Mouse (Mus musculus) lung, embryonic 16.5 days (tissue): ENCODE measurements around the gene Capn12. TPM values are rescaled to one million over a fixed set of nuclear protein-coding genes. Genes with fewer than 3 reads are reported as not detected.
A peak's percentile ranks its signal among the peaks of the same experiment; 100 is the strongest.

Experiments used
- ATAC-seq: fragments of 200-750 bp; cut with Nextera tagmentation; 2 replicates; pipeline ENCODE4 v1.8.0; 2017; ENCODE audit warnings: low read depth, mild to moderate bottlenecking, moderate library complexity
- H3K27ac ChIP-seq: fragments of 300-500 bp; sonication (generic); 2 replicates; pipeline ENCODE4 v1.5.1; 2014; ENCODE audit warnings: mild to moderate bottlenecking, control low read depth, low read length
- H3K27me3 ChIP-seq: fragments of 300-500 bp; sonication (generic); 2 replicates; pipeline ENCODE4 v1.6.1; 2014; ENCODE audit warnings: low read depth, low read length, mixed read lengths; ENCODE audit not compliant: control insufficient read depth, insufficient read depth
- H3K36me3 ChIP-seq: fragments of 300-500 bp; sonication (generic); 2 replicates; pipeline ENCODE4 v1.6.1; 2014; ENCODE audit warnings: low read length; ENCODE audit not compliant: control insufficient read depth, insufficient read depth
- H3K4me1 ChIP-seq: fragments of 300-500 bp; sonication (generic); replicated peaks from 2 replicates; pipeline ENCODE4 v1.6.1; 2014; ENCODE audit warnings: low read length, mixed read lengths; ENCODE audit not compliant: control insufficient read depth, insufficient read depth
- H3K4me2 ChIP-seq: fragments of 300-500 bp; sonication (generic); 2 replicates; pipeline ENCODE4 v1.6.1; 2014; ENCODE audit warnings: low read depth, low read length, control low read depth
- H3K4me3 ChIP-seq: fragments of 300-500 bp; sonication (generic); 2 replicates; pipeline ENCODE4 v1.5.1; 2014; ENCODE audit warnings: mild to moderate bottlenecking, low read length, control low read depth
- H3K9ac ChIP-seq: fragments of 300-500 bp; sonication (generic); 2 replicates; pipeline ENCODE4 v1.6.1; 2014; ENCODE audit warnings: low read length, control low read depth
- H3K9me3 ChIP-seq: fragments of 300-500 bp; sonication (generic); 2 replicates; pipeline ENCODE4 v1.6.1; 2016; ENCODE audit warnings: low read length; ENCODE audit not compliant: control insufficient read depth
- WGBS: fragments of 180-500 bp; shearing (Covaris S2); extraction: QIAGEN DNeasy Blood & Tissue Kit; methylation state at CpG from one replicate; pipeline ENCODE4 v1.1.7; 2014; 5-methylcytosine and 5-hydroxymethylcytosine counted together
- polyA plus RNA-seq: library from polyadenylated mRNA; unstranded; fragments of >200 nt; fragmentation: Nextera tagmentation; extraction: Ambion mirVana; gene quantifications from 2 replicates; pipeline ENCODE4 v1.2.1, GENCODE M21; 2015

Gene Capn12
- polyA plus RNA-seq, 1 experiment from 2014 or later: 0.49 TPM

DNA sequence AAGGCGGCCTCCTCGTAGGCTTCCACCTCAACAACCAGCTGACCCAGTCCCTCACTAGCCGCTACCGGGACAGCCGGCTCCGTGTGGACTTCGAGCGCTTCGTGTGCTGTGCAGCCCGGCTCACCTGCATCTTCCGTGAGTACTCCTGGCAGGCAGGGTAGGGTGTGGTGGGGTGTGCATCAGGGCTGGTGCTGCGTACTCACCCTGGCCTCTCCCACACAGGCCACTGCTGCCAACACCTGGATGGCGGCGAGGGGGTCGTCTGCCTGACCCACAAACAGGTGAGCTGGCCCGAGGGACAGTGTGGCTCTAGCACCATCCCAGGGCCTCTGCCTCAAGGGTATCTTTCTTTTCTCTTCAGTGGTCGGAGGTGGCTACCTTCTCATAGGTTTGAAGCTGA, 11.4 kb downstream of the Capn12 start:
- Histone ChIP-seq H3K9ac (no peak overlapping the region), H3K4me1 (peaks cover 8% of the 10 kb centered on the region), H3K9me3 (no peaks in the 10 kb centered on the region), H3K27me3 (peaks cover 20% of the 10 kb centered on the region), H3K36me3 (peaks cover 46% of the 10 kb centered on the region), H3K4me2 (no peak overlapping the region), H3K27ac (no peak overlapping the region), H3K4me3 (no peak overlapping the region)
- no peak for ATAC-seq
- WGBS: 91% methylated on average over 17 of the region's 17 CpGs

DNA sequence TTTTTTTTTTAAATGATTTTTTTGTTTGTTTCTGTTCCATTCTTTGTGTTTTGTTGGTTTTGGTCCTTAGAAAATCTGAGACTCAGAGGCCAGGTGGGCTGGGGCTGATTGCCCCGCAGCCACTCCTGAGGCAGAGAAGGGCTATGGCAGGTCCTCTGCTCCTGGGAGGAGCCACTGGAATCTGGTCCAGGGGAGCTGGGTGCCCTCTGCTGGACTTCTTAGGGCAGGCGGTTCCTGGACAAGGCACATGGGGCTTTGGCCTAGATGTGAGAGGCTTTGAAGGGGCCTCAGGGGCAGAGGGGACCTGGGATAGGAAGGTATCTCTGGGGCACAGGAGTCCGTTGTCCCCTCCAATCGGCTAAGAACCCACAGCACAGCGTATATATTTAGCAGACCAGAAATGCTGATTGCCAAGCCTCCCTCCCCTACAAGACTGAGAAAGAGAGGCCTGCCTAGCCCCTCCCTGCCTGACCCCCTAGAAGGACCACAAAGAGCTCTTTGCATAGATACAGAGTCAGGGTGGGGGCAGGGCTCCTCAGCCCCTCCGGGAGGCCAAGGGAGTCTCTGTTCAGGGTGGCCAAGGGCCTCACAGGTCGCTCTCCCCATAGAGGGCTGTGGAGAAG, 12.5 kb downstream of the Capn12 start:
- Histone ChIP-seq H3K4me1 (peaks cover 4% of the 10 kb centered on the region), H3K4me2 (no peak overlapping the region), H3K4me3 (no peak overlapping the region), H3K27ac (no peak overlapping the region), H3K9ac (no peak overlapping the region), H3K9me3 (no peaks in the 10 kb centered on the region), H3K36me3 (peaks cover 56% of the 10 kb centered on the region), H3K27me3 (peaks cover 10% of the 10 kb centered on the region)
- peak; percentile 65 for ATAC-seq
- WGBS: 48% methylated on average over 7 of the region's 7 CpGs

DNA sequence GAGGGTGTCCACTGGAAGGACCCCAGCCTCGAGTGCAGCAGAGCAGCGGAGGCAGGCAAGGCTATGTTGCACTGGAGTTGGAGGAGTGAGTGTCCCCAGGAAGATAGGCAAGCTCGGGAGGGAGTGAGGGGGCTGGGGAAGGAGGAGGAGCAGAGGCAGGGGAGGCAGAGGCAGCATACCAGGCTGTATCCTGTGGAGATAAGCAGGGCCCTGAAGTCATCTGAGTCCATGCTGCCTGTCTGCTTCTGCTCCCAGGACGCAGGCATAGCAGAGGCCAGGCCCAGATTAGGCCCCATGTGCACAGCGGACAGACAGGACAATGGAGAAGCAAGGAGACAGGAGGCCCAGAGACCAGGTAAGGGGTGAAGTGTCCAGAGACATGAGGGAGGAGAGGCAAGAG, 13.7 kb downstream of the Capn12 start:
- no peaks in the 10 kb centered on the region for H3K9me3 ChIP-seq
- ATAC-seq: no peak
- H3K4me1 ChIP-seq: no peaks in the 10 kb centered on the region
- 56% methylated on average over 5 of the region's 5 CpGs for WGBS
- no peaks in the 10 kb centered on the region for H3K27me3 ChIP-seq
- peaks cover 61% of the 10 kb centered on the region for H3K36me3 ChIP-seq
- no peak overlapping the region for H3K4me2 ChIP-seq
- H3K9ac ChIP-seq: no peak overlapping the region
- no peak overlapping the region for H3K27ac ChIP-seq
- H3K4me3 ChIP-seq: no peak overlapping the region

DNA sequence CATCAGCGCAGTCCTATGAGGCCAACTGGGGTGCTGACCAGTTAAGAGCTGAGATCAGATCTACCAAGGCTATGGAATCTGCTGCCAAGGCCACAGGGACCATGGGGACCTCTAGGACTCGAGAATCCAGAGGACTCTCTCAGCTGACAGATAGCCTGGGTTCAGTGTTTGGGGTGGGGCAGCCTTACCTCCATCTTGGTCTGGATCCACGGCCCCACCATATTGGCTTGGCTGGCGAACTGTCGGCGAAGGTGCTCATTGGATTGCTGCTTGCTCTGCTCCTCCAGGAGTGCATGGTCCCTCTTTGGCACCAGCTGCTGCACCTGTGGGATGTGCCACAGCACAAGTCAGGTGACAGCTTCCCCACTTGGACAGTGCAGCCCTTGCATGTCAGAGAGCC, 16.4 kb downstream of the Capn12 start:
- no peaks in the 10 kb centered on the region for H3K4me1 ChIP-seq
- H3K9ac ChIP-seq: no peak overlapping the region
- H3K4me2 ChIP-seq: no peak overlapping the region
- 91% methylated on average over 6 of the region's 6 CpGs for WGBS
- H3K27ac ChIP-seq: no peak overlapping the region
- H3K4me3 ChIP-seq: no peak overlapping the region
- no peaks in the 10 kb centered on the region for H3K27me3 ChIP-seq
- H3K9me3 ChIP-seq: no peaks in the 10 kb centered on the region
- H3K36me3 ChIP-seq: peaks cover 72% of the 10 kb centered on the region
- no peak for ATAC-seq

- ATAC-seq: no peak
- no peak overlapping the region for H3K4me2 ChIP-seq
- no peak overlapping the region for H3K27ac ChIP-seq
- 77% methylated on average over 4 of the region's 4 CpGs for WGBS
- H3K4me3 ChIP-seq: no peak overlapping the region
- H3K36me3 ChIP-seq: peaks cover 84% of the 10 kb centered on the region
- H3K4me1 ChIP-seq: no peaks in the 10 kb centered on the region
- H3K9me3 ChIP-seq: no peaks in the 10 kb centered on the region
- no peak overlapping the region for H3K9ac ChIP-seq
- H3K27me3 ChIP-seq: no peaks in the 10 kb centered on the region
Measured at GRCm38 (mm10) chr7:28899972-28900371, 18.8 kb downstream of the Capn12 start.

DNA sequence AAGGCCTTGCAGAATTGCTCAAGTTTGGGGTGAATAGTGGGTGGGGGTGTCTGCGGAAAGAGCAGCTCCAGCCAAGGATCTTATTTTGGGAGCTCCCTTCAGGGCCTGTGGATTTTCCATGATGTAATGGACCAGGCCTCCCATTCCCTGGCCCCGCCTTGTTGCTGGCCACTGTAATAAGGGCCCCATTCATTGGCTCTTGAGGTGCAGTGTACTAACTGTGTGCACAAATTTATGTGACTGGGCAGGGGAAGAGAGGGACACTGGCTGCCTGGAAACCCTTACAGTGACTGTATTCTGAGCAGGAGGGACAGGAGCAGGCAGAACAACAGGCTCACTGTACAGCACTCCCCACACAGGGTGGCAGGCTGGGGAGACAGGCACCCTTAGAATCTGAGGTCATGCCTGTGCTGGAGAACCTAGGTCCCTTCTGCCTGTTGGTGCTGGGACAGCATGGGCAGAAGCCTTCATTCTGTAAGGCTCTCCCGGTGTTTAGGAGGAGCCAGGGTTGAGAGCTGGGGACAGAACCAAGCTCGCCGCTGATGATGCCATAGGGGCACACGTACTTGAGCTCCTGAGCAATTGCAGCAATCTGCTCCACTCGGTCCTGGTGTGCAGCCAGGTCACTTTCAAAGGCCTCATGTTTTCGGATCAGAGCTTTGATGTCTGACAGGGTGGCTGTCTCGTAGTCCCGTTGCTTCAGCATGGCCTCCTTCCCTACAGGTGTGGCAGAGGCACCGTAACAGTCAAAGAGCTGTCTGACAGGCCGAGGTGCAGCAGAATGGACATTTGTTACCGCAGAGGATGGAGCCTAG, 20.3 kb downstream of the Capn12 start:
- no peaks in the 10 kb centered on the region for H3K27me3 ChIP-seq
- H3K9ac ChIP-seq: no peak overlapping the region
- peaks cover 78% of the 10 kb centered on the region for H3K36me3 ChIP-seq
- H3K27ac ChIP-seq: no peak overlapping the region
- H3K9me3 ChIP-seq: no peaks in the 10 kb centered on the region
- H3K4me2 ChIP-seq: no peak overlapping the region
- ATAC-seq: 0 out of 2 replicates have a peak, but pooled peaks have one; percentile 26
- H3K4me1 ChIP-seq: no peaks in the 10 kb centered on the region
- WGBS: 87% methylated on average over 13 of the region's 13 CpGs
- no peak overlapping the region for H3K4me3 ChIP-seq

GRCm38 (mm10) chr7:28902180-28902579, 21.0 kb downstream of the Capn12 start:
- H3K4me1 ChIP-seq: no peaks in the 10 kb centered on the region
- H3K9me3 ChIP-seq: no peaks in the 10 kb centered on the region
- no peak overlapping the region for H3K4me2 ChIP-seq
- H3K4me3 ChIP-seq: no peak overlapping the region
- no peak overlapping the region for H3K9ac ChIP-seq
- 90% methylated on average over 6 of the region's 6 CpGs for WGBS
- H3K36me3 ChIP-seq: peaks cover 76% of the 10 kb centered on the region
- no peak overlapping the region for H3K27ac ChIP-seq
- no peak for ATAC-seq
- H3K27me3 ChIP-seq: no peaks in the 10 kb centered on the region

DNA sequence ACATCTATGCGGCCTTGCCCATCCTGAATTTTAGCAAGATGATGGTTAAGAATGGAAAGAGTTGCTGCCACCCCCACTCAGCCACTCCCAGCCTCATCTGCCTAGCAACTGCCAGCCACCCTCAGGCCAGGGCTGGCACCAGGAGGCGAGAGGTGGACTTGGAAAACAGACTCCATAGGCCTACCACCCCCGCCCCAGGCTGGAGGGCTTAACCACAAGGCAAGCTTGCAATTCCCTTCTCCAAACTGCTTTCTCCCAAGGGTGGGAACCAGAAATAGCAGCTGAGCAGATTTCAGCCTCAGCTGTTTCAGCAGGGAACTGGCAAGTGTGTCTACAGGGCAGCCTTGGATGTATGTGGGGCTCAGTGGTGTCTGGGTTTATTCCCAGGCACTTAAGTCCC, 21.6 kb downstream of the Capn12 start:
- no peak overlapping the region for H3K27ac ChIP-seq
- H3K27me3 ChIP-seq: no peaks in the 10 kb centered on the region
- H3K4me3 ChIP-seq: no peak overlapping the region
- H3K9me3 ChIP-seq: no peaks in the 10 kb centered on the region
- H3K36me3 ChIP-seq: peaks cover 76% of the 10 kb centered on the region
- H3K9ac ChIP-seq: no peak overlapping the region
- H3K4me2 ChIP-seq: no peak overlapping the region
- no peaks in the 10 kb centered on the region for H3K4me1 ChIP-seq
- ATAC-seq: no peak
- WGBS: 90% methylated on average over 3 of the region's 3 CpGs

- Histone ChIP-seq H3K36me3 (peaks cover 75% of the 10 kb centered on the region), H3K4me1 (no peaks in the 10 kb centered on the region), H3K4me3 (no peak overlapping the region), H3K9me3 (no peaks in the 10 kb centered on the region), H3K9ac (no peak overlapping the region), H3K27ac (no peak overlapping the region), H3K4me2 (no peak overlapping the region), H3K27me3 (no peaks in the 10 kb centered on the region)
- 88% methylated on average over 10 of the region's 10 CpGs for WGBS
- no peak; the same call in 1 of the 2 replicates for ATAC-seq
Measured at GRCm38 (mm10) chr7:28903778-28904177, 22.6 kb downstream of the Capn12 start.
